Mouse (Mus musculus) mature B cell (primary cell): ENCODE results near the gene Gm17093.
"Not testable (repeated sequence)": the region's sequence is repeated elsewhere in the genome, so short reads cannot be mapped to it uniquely, and the experiment has no call there.

Experiments
- in situ Hi-C: fragments of 300-500 bp; cut with MboI; formaldehyde crosslinking; loops from 2 replicates; pipeline ENCODE4 v1.14.3; 2019

Gene Gm17093

GRCm38 (mm10) chr14:44517976-44518375, at the start of gene Gm17093:
TSS of gene Gm17093 (plus strand) at chr14:44518276.
- in situ Hi-C loops = not testable (repeated sequence)

DNA sequence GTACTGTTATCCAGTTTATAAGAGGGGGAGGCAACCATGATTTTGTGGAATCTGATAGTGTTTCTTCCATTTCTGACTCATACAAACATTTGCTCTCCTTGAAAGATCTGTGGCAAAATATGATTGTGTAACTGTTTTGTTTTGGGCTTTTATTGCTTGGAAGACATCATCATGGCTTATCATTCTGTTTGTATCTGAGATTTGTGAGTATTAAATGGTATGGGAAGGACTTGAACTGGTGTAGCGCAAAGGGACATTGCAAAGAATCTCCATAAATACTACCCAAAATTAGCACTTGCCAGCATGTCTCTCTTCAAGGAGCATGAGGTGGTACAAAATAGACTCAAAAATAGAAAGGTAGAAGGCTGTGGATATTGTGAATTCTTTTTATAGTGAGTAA, 25.9 kb upstream of the Gm17093 start, which contains the start of gene BC061237:
TSS of gene BC061237 (plus strand) at position 301 of the 400 bp plus-strand sequence.
- in situ Hi-C loops = not testable (repeated sequence)

GRCm38 (mm10) chr14:44547961-44548360, 29.9 kb downstream of the Gm17093 start:
- in situ Hi-C loops = not testable (repeated sequence)
